Mouse (Mus musculus): Measurements from ENCODE around the gene Smpd2. TPM values are rescaled to one million over a fixed set of nuclear protein-coding genes. Genes with fewer than 3 reads are reported as not detected.

The Smpd2 gene
- polyA plus RNA-seq, 1 experiment from 2014 or later = 51.4 TPM

GRCm38 (mm10) chr10:41525696-41526095 lies 35.5 kb upstream of the Smpd2 start:
- ATAC-seq (replicated peaks; ENCODE audit: insufficient number of reproducible peaks, low FRiP score, low TSS enrichment, low read depth) (no peak), DNase-seq (ENCODE audit: low spot score) (no peak)
- no peaks in the 10 kb centered on the region for H3K9me3 ChIP-seq (replicated peaks; ENCODE audit: control insufficient read depth, low read length)
- H3K27ac ChIP-seq (replicated peaks; ENCODE audit: low read depth, low read length) = no peak overlapping the region
- H3K27me3 ChIP-seq (ENCODE audit: control insufficient read depth, insufficient read depth, low read length) = no peaks in the 10 kb centered on the region
- H3K4me2 ChIP-seq (ENCODE audit: low read depth, low read length) = no peak overlapping the region
- no peak overlapping the region for H3K9ac ChIP-seq (replicated peaks; ENCODE audit: low read length)
- H3K36me3 ChIP-seq (replicated peaks; ENCODE audit: control insufficient read depth, insufficient read depth, low read depth, low read length) = no peaks in the 10 kb centered on the region
- H3K4me3 ChIP-seq (ENCODE audit: low read depth, low read length) = no peak overlapping the region
- no peaks in the 10 kb centered on the region; the same call in 1 of the 2 replicates for H3K4me1 ChIP-seq (ENCODE audit: control insufficient read depth, insufficient read depth, low read length)
- 73% methylated on average over 1 of the region's 1 CpGs for WGBS

- H3K27me3 ChIP-seq (ENCODE audit: control insufficient read depth, insufficient read depth, low read length) = no peaks in the 10 kb centered on the region
- H3K27ac ChIP-seq (replicated peaks; ENCODE audit: low read depth, low read length) = no peak overlapping the region
- H3K4me2 ChIP-seq (ENCODE audit: low read depth, low read length) = no peak overlapping the region
- DNase-seq (ENCODE audit: low spot score) (no peak), ATAC-seq (replicated peaks; ENCODE audit: insufficient number of reproducible peaks, low FRiP score, low TSS enrichment, low read depth) (no peak)
- no peak overlapping the region for H3K9ac ChIP-seq (replicated peaks; ENCODE audit: low read length)
- WGBS = 69% methylated on average over 3 of the region's 3 CpGs
- H3K9me3 ChIP-seq (replicated peaks; ENCODE audit: control insufficient read depth, low read length) = no peaks in the 10 kb centered on the region
- H3K36me3 ChIP-seq (replicated peaks; ENCODE audit: control insufficient read depth, insufficient read depth, low read depth, low read length) = no peaks in the 10 kb centered on the region
- no peaks in the 10 kb centered on the region; the same call in 1 of the 2 replicates for H3K4me1 ChIP-seq (ENCODE audit: control insufficient read depth, insufficient read depth, low read length)
- no peak overlapping the region for H3K4me3 ChIP-seq (ENCODE audit: low read depth, low read length)
Measured at GRCm38 (mm10) chr10:41523386-41523785, 33.2 kb upstream of the Smpd2 start.

GRCm38 (mm10) chr10:41520410-41520673 lies 30.2 kb upstream of the Smpd2 start:
- Histone ChIP-seq H3K4me3 (ENCODE audit: low read depth, low read length) (peak overlapping the region; percentile 95), H3K9me3 (replicated peaks; ENCODE audit: control insufficient read depth, low read length) (no peaks in the 10 kb centered on the region), H3K4me1 (ENCODE audit: control insufficient read depth, insufficient read depth, low read length) (no peaks in the 10 kb centered on the region; the same call in 1 of the 2 replicates), H3K4me2 (ENCODE audit: low read depth, low read length) (peak overlapping the region; percentile 65), H3K9ac (replicated peaks; ENCODE audit: low read length) (peak overlapping the region; percentile 92), H3K27ac (replicated peaks; ENCODE audit: low read depth, low read length) (no peak overlapping the region), H3K36me3 (replicated peaks; ENCODE audit: control insufficient read depth, insufficient read depth, low read depth, low read length) (no peaks in the 10 kb centered on the region), H3K27me3 (ENCODE audit: control insufficient read depth, insufficient read depth, low read length) (no peaks in the 10 kb centered on the region)
- no peak for DNase-seq (ENCODE audit: low spot score)
- ATAC-seq (replicated peaks; ENCODE audit: insufficient number of reproducible peaks, low FRiP score, low TSS enrichment, low read depth) = no peak
- 9% methylated on average over 5 of the region's 5 CpGs for WGBS

- no peaks in the 10 kb centered on the region; the same call in 1 of the 2 replicates for H3K4me1 ChIP-seq (ENCODE audit: control insufficient read depth, insufficient read depth, low read length)
- no peaks in the 10 kb centered on the region for H3K27me3 ChIP-seq (ENCODE audit: control insufficient read depth, insufficient read depth, low read length)
- peak; percentile 41 for ATAC-seq (replicated peaks; ENCODE audit: insufficient number of reproducible peaks, low FRiP score, low TSS enrichment, low read depth)
- WGBS = under 1% methylated on average over 65 of the region's 65 CpGs
- DNase-seq (ENCODE audit: low spot score) = peak; percentile 54
- H3K9ac ChIP-seq (replicated peaks; ENCODE audit: low read length) = peak overlapping the region; percentile 92
- H3K4me2 ChIP-seq (ENCODE audit: low read depth, low read length) = peak overlapping the region; percentile 64
- H3K36me3 ChIP-seq (replicated peaks; ENCODE audit: control insufficient read depth, insufficient read depth, low read depth, low read length) = no peaks in the 10 kb centered on the region
- H3K27ac ChIP-seq (replicated peaks; ENCODE audit: low read depth, low read length) = peak overlapping the region; percentile 92
- H3K9me3 ChIP-seq (replicated peaks; ENCODE audit: control insufficient read depth, low read length) = no peaks in the 10 kb centered on the region
- H3K4me3 ChIP-seq (ENCODE audit: low read depth, low read length) = peak overlapping the region; percentile 95
Measured at GRCm38 (mm10) chr10:41519640-41520409, 29.7 kb upstream of the Smpd2 start.

GRCm38 (mm10) chr10:41518981-41519618 lies 28.9 kb upstream of the Smpd2 start, which contains the start of gene Cd164:
TSS of gene Cd164 (plus strand) at chr10:41519414.
- Histone ChIP-seq H3K27ac (replicated peaks; ENCODE audit: low read depth, low read length) (peak within 1 kb of the TSS; percentile 92), H3K27me3 (ENCODE audit: control insufficient read depth, insufficient read depth, low read length) (no peaks in the 10 kb centered on the region), H3K9me3 (replicated peaks; ENCODE audit: control insufficient read depth, low read length) (no peaks in the 10 kb centered on the region), H3K4me2 (ENCODE audit: low read depth, low read length) (peak within 1 kb of the TSS; percentile 64), H3K9ac (replicated peaks; ENCODE audit: low read length) (peak within 1 kb of the TSS; percentile 92), H3K4me3 (ENCODE audit: low read depth, low read length) (peak within 1 kb of the TSS; percentile 95), H3K4me1 (ENCODE audit: control insufficient read depth, insufficient read depth, low read length) (no peaks in the 10 kb centered on the region; the same call in 1 of the 2 replicates), H3K36me3 (replicated peaks; ENCODE audit: control insufficient read depth, insufficient read depth, low read depth, low read length) (no peaks in the 10 kb centered on the region)
- peak; percentile 95 for DNase-seq (ENCODE audit: low spot score)
- WGBS = under 1% methylated on average over 67 of the region's 69 CpGs
- ATAC-seq (replicated peaks; ENCODE audit: insufficient number of reproducible peaks, low FRiP score, low TSS enrichment, low read depth) = peak; percentile 95

GRCm38 (mm10) chr10:41518508-41518980 lies 28.4 kb upstream of the Smpd2 start:
- under 1% methylated on average over 23 of the region's 23 CpGs for WGBS
- no peaks in the 10 kb centered on the region for H3K27me3 ChIP-seq (ENCODE audit: control insufficient read depth, insufficient read depth, low read length)
- peak overlapping the region; percentile 64 for H3K4me2 ChIP-seq (ENCODE audit: low read depth, low read length)
- no peaks in the 10 kb centered on the region; the same call in 1 of the 2 replicates for H3K4me1 ChIP-seq (ENCODE audit: control insufficient read depth, insufficient read depth, low read length)
- H3K9ac ChIP-seq (replicated peaks; ENCODE audit: low read length) = peak overlapping the region; percentile 92
- H3K36me3 ChIP-seq (replicated peaks; ENCODE audit: control insufficient read depth, insufficient read depth, low read depth, low read length) = no peaks in the 10 kb centered on the region
- peak overlapping the region; percentile 95 for H3K4me3 ChIP-seq (ENCODE audit: low read depth, low read length)
- H3K27ac ChIP-seq (replicated peaks; ENCODE audit: low read depth, low read length) = peak overlapping the region; percentile 92
- ATAC-seq (replicated peaks; ENCODE audit: insufficient number of reproducible peaks, low FRiP score, low TSS enrichment, low read depth) (peak; percentile 73), DNase-seq (ENCODE audit: low spot score) (peak; percentile 78)
- H3K9me3 ChIP-seq (replicated peaks; ENCODE audit: control insufficient read depth, low read length) = no peaks in the 10 kb centered on the region

GRCm38 (mm10) chr10:41514921-41515320 lies 24.8 kb upstream of the Smpd2 start:
- DNase-seq (ENCODE audit: low spot score) (no peak), ATAC-seq (replicated peaks; ENCODE audit: insufficient number of reproducible peaks, low FRiP score, low TSS enrichment, low read depth) (no peak)
- no peak overlapping the region for H3K27ac ChIP-seq (replicated peaks; ENCODE audit: low read depth, low read length)
- no peaks in the 10 kb centered on the region for H3K4me1 ChIP-seq (ENCODE audit: control insufficient read depth, insufficient read depth, low read length)
- no peaks in the 10 kb centered on the region for H3K9me3 ChIP-seq (replicated peaks; ENCODE audit: control insufficient read depth, low read length)
- no peak overlapping the region for H3K4me2 ChIP-seq (ENCODE audit: low read depth, low read length)
- H3K27me3 ChIP-seq (ENCODE audit: control insufficient read depth, insufficient read depth, low read length) = no peaks in the 10 kb centered on the region
- no peak overlapping the region for H3K9ac ChIP-seq (replicated peaks; ENCODE audit: low read length)
- no peak overlapping the region for H3K4me3 ChIP-seq (ENCODE audit: low read depth, low read length)
- H3K36me3 ChIP-seq (replicated peaks; ENCODE audit: control insufficient read depth, insufficient read depth, low read depth, low read length) = no peaks in the 10 kb centered on the region

- H3K4me2 ChIP-seq (ENCODE audit: low read depth, low read length) = no peak overlapping the region
- H3K4me1 ChIP-seq (ENCODE audit: control insufficient read depth, insufficient read depth, low read length) = no peaks in the 10 kb centered on the region
- H3K4me3 ChIP-seq (ENCODE audit: low read depth, low read length) = no peak overlapping the region
- no peak for DNase-seq (ENCODE audit: low spot score)
- 85% methylated on average over 4 of the region's 4 CpGs for WGBS
- H3K27ac ChIP-seq (replicated peaks; ENCODE audit: low read depth, low read length) = no peak overlapping the region
- no peaks in the 10 kb centered on the region for H3K27me3 ChIP-seq (ENCODE audit: control insufficient read depth, insufficient read depth, low read length)
- no peaks in the 10 kb centered on the region for H3K9me3 ChIP-seq (replicated peaks; ENCODE audit: control insufficient read depth, low read length)
- no peaks in the 10 kb centered on the region for H3K36me3 ChIP-seq (replicated peaks; ENCODE audit: control insufficient read depth, insufficient read depth, low read depth, low read length)
- H3K9ac ChIP-seq (replicated peaks; ENCODE audit: low read length) = no peak overlapping the region
- ATAC-seq (replicated peaks; ENCODE audit: insufficient number of reproducible peaks, low FRiP score, low TSS enrichment, low read depth) = no peak
Measured at GRCm38 (mm10) chr10:41514301-41514700, 24.1 kb upstream of the Smpd2 start.

Data from embryonic facial prominence, embryonic 11.5 days (tissue).